Mouse (Mus musculus) midbrain, embryonic 14.5 days (tissue): ENCODE measurements around the gene Erg. TPM values are rescaled to one million over a fixed set of nuclear protein-coding genes. Genes with fewer than 3 reads are reported as not detected.

Experiments used
- ATAC-seq: fragments of 200-750 bp; cut with Nextera tagmentation; 2 replicates; pipeline ENCODE4 v1.8.0; 2017; ENCODE audit warnings: moderate number of reproducible peaks, moderate library complexity; ENCODE audit not compliant: low FRiP score, low TSS enrichment
- DNase-seq: peaks from one replicate; pipeline ENCODE4 v3.0.0-alpha.2; 2015
- H3K27ac ChIP-seq: fragments of 300-500 bp; sonication (generic); replicated peaks from 2 replicates; pipeline ENCODE4 v1.5.1; 2014; ENCODE audit warnings: mild to moderate bottlenecking, low read depth, low read length, moderate library complexity
- H3K27me3 ChIP-seq: fragments of 300-500 bp; sonication (generic); 2 replicates; pipeline ENCODE4 v1.6.1; 2014; ENCODE audit warnings: low read length, control low read depth, mixed read lengths; ENCODE audit not compliant: control insufficient read depth, insufficient read depth
- H3K36me3 ChIP-seq: fragments of 300-500 bp; sonication (generic); 2 replicates; pipeline ENCODE4 v1.6.1; 2014; ENCODE audit warnings: low read length, control low read depth; ENCODE audit not compliant: control insufficient read depth, insufficient read depth
- H3K4me1 ChIP-seq: fragments of 300-500 bp; sonication (generic); 2 replicates; pipeline ENCODE4 v1.6.1; 2014; ENCODE audit warnings: mild to moderate bottlenecking, antibody characterized with exemption, low read length, control low read depth; ENCODE audit not compliant: control insufficient read depth, insufficient read depth
- H3K4me2 ChIP-seq: fragments of 300-500 bp; sonication (generic); 2 replicates; pipeline ENCODE4 v1.6.1; 2014; ENCODE audit warnings: mild to moderate bottlenecking, low read length, moderate library complexity
- H3K4me3 ChIP-seq: fragments of 300-500 bp; sonication (generic); replicated peaks from 2 replicates; pipeline ENCODE4 v1.5.1; 2014; ENCODE audit warnings: low read depth, low read length
- H3K9ac ChIP-seq: fragments of 300-500 bp; sonication (generic); replicated peaks from 2 replicates; pipeline ENCODE4 v1.6.1; 2014; ENCODE audit warnings: mild to moderate bottlenecking, low read length, moderate library complexity
- H3K9me3 ChIP-seq: fragments of 300-500 bp; sonication (generic); 2 replicates; pipeline ENCODE4 v1.6.1; 2016; ENCODE audit warnings: low read length, control low read depth, mixed read lengths; ENCODE audit not compliant: control insufficient read depth
- WGBS: fragments of 180-500 bp; shearing (Covaris S2); extraction: QIAGEN DNeasy Blood & Tissue Kit; methylation state at CpG from one replicate; pipeline ENCODE4 v1.1.7; 2014; 5-methylcytosine and 5-hydroxymethylcytosine counted together
- polyA plus RNA-seq: library from polyadenylated mRNA; unstranded; fragments of >200 nt; fragmentation: Nextera tagmentation; extraction: Ambion mirVana; gene quantifications from 2 replicates; pipeline ENCODE4 v1.2.1, GENCODE M21; 2014

The Erg gene
- polyA plus RNA-seq, 1 experiment from 2014 or later, result 1.3 TPM

DNA sequence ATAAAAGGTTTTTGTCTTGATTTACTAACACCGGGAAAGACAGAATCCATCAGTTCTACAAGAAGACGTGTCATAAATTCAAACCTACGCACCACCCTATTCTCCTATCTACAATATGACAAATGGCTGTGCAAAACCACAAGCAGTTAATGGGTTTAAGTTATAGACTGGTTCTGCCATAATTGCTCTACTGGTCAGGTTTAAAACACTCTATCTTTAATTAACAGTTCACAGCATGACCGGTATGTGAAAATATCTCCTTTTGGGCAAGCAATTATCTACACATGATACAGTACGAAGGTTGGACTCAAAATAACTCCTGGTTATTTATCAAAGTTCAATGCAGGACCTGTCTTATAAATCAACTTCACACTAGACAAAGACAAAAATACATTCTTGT, 107.8 kb downstream of the Erg start:
- DNase-seq, result no peak
- no peak overlapping the region for H3K4me3 ChIP-seq
- no peaks in the 10 kb centered on the region for H3K36me3 ChIP-seq
- no peak overlapping the region for H3K9ac ChIP-seq
- no peaks in the 10 kb centered on the region for H3K4me1 ChIP-seq
- no peaks in the 10 kb centered on the region for H3K27me3 ChIP-seq
- ATAC-seq, result no peak
- no peak overlapping the region for H3K4me2 ChIP-seq
- WGBS, result 88% methylated on average over 5 of the region's 5 CpGs
- H3K27ac ChIP-seq, result no peak overlapping the region
- H3K9me3 ChIP-seq, result no peaks in the 10 kb centered on the region

DNA sequence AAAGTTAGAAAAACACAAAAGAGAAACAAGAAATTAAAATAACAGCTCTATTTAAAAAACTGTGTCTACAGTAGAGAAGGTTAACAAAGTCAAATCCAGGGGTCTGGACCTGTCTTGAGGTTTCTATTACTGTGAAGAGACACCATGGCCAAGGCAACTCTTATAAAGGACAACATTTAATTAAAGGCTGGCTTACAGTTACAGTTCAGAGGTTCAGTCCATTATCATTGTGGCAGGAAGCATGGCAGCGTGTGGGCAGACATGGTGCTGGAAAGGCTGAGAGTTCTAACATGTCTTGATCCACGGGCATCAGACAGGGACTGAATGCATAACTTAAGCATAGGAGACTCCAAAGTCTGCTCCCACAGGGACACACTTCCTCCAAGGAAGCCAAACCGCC, 111.4 kb downstream of the Erg start:
- ATAC-seq (no peak), DNase-seq (no peak)
- no peak overlapping the region for H3K27ac ChIP-seq
- no peaks in the 10 kb centered on the region for H3K9me3 ChIP-seq
- H3K27me3 ChIP-seq, result no peaks in the 10 kb centered on the region
- no peaks in the 10 kb centered on the region for H3K4me1 ChIP-seq
- no peak overlapping the region for H3K4me2 ChIP-seq
- no peak overlapping the region for H3K4me3 ChIP-seq
- no peak overlapping the region for H3K9ac ChIP-seq
- no peaks in the 10 kb centered on the region for H3K36me3 ChIP-seq
- WGBS, result 89% methylated on average over 3 of the region's 3 CpGs

DNA sequence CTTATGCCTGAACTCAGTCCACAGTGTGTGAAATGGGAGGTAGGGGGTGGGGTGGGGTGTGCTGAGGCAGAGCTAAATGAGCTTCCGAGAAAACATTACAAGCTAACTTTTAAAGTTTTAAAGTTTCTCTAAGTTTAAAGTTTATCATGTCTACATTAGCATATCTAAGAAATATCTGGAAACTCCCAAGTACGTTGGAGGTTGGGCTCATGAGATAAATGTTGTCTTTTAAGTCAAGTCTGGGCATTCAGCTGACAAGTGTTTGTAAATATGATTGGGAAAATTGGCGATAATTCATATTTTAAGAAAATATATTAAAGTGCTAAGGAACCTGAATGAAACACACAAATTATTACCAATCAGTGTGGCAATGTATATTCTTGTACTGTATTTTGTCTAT, 112.4 kb downstream of the Erg start:
- no peak for ATAC-seq
- Histone ChIP-seq H3K36me3 (no peaks in the 10 kb centered on the region), H3K4me3 (no peak overlapping the region), H3K4me2 (no peak overlapping the region), H3K9me3 (no peaks in the 10 kb centered on the region), H3K9ac (no peak overlapping the region), H3K4me1 (no peaks in the 10 kb centered on the region), H3K27ac (no peak overlapping the region), H3K27me3 (no peaks in the 10 kb centered on the region)
- WGBS, result 92% methylated on average over 3 of the region's 3 CpGs
- no peak for DNase-seq

DNA sequence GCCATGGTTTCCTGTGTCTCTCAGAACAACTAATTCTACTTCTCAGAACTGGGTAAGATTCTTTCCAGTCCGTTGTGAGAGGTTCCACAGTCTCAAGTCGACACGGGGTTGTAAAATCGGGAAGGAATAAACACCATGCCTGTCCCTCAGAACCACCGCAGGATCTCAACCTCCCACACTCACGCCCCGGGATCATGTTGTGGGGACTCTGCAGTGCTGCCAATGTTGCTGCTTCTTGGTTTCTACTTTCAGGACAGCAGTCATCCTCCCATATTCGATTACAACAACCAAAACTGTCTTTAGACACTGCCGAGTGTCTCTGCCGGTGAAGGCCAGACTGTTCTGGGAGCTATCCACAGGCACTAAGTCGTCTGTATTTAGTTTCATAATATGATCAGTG, 113.6 kb downstream of the Erg start:
- no peak overlapping the region for H3K4me3 ChIP-seq
- WGBS, result 91% methylated on average over 11 of the region's 11 CpGs
- no peaks in the 10 kb centered on the region for H3K27me3 ChIP-seq
- H3K27ac ChIP-seq, result no peak overlapping the region
- H3K4me1 ChIP-seq, result no peaks in the 10 kb centered on the region
- H3K9ac ChIP-seq, result no peak overlapping the region
- no peaks in the 10 kb centered on the region for H3K36me3 ChIP-seq
- no peak overlapping the region for H3K4me2 ChIP-seq
- DNase-seq (no peak), ATAC-seq (no peak)
- H3K9me3 ChIP-seq, result no peaks in the 10 kb centered on the region

DNA sequence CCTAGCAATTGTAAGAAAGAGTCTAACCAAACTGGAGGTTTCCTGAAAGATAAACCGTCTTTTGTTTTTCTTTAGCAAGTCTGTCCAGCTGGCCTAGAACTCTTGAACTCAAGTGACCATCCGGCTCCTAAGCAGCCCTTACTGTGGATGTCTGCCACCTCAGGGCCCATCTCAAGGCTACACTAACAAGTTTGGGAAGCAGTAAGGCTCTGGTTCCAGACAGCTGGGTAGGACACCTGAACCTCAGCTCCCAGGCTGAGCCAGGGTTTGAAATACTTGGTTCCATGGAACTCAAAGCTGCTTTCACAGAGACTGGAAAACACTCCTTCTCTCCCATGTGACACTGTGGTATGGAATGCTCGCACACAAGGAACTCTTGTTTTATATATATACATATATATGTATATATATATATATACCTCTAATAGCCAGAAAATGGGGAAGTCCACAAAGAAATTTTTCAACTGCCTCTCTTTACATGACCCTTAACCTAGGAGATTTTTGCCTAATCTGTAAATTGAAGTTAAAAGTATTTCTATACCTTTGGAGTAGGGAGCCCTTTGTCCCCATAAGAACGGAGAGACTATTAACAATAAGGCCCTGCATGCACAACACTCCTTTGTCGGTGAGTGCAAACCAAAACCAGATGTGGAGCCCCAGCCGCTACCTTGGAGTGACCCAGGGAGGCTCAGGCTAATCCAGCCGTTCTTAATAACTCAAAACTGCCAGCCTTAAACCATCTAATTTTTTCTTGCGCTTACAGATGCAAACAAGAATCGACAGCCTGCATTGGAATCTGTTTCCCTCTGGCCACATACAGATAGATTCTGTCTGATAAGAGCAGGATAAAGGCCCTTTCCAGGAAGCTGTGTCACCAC, 116.9 kb downstream of the Erg start:
- DNase-seq (no peak), ATAC-seq (no peak)
- H3K4me1 ChIP-seq, result no peaks in the 10 kb centered on the region
- WGBS, result 77% methylated on average over 9 of the region's 9 CpGs
- no peaks in the 10 kb centered on the region for H3K9me3 ChIP-seq
- no peak overlapping the region for H3K9ac ChIP-seq
- no peak overlapping the region for H3K4me2 ChIP-seq
- H3K27ac ChIP-seq, result no peak overlapping the region
- no peaks in the 10 kb centered on the region for H3K27me3 ChIP-seq
- H3K4me3 ChIP-seq, result no peak overlapping the region
- H3K36me3 ChIP-seq, result no peaks in the 10 kb centered on the region

DNA sequence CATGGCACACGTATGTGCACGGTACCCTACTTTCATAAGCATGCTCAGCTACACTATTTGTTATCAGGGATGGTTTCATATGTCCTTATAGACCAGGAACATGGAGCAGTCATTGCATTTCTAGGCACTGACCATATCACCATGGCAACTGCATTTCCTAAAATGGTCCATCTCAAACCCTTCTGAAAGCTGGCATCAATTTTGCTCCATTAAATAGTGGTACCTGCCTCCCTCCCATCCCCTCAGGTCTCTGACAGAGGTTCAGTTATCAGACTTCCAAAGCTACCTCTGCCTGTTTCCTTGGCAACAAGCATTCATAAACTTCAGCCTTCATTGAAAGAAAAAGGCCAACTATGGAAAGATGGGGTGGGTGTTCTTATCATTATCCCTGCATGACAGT, 118.5 kb downstream of the Erg start:
- H3K4me3 ChIP-seq, result no peak overlapping the region
- no peak overlapping the region for H3K4me2 ChIP-seq
- 97% methylated on average over 2 of the region's 2 CpGs for WGBS
- H3K27me3 ChIP-seq, result no peaks in the 10 kb centered on the region
- H3K27ac ChIP-seq, result no peak overlapping the region
- DNase-seq (peak; percentile 43), ATAC-seq (no peak)
- H3K9me3 ChIP-seq, result no peaks in the 10 kb centered on the region
- no peak overlapping the region for H3K9ac ChIP-seq
- H3K36me3 ChIP-seq, result no peaks in the 10 kb centered on the region
- H3K4me1 ChIP-seq, result no peaks in the 10 kb centered on the region

DNA sequence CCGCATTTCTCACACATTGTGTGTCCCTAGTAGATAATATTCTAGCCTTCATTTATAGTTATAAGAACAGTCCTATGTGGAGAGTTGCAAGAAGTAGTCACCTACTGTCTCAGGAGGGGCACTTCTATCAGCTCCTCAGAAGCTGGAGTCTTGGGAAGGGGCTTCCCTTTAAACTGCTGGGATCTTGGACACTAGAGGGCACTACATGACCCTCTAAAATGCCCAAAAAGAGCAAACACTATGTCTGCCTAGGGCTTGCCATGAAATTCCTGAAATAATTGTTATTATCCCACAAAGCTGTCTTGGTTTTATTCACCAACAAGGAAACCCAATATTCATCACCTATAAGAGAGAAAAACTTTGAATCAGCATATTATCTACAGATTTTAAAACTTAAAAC, 119.8 kb downstream of the Erg start:
- ATAC-seq, result no peak
- Histone ChIP-seq H3K9ac (no peak overlapping the region), H3K4me2 (no peak overlapping the region), H3K4me1 (no peaks in the 10 kb centered on the region), H3K9me3 (no peaks in the 10 kb centered on the region), H3K36me3 (no peaks in the 10 kb centered on the region), H3K27ac (no peak overlapping the region), H3K4me3 (no peak overlapping the region), H3K27me3 (no peaks in the 10 kb centered on the region)
- 98% methylated on average over 1 of the region's 1 CpGs for WGBS
- peak; percentile 87 for DNase-seq

DNA sequence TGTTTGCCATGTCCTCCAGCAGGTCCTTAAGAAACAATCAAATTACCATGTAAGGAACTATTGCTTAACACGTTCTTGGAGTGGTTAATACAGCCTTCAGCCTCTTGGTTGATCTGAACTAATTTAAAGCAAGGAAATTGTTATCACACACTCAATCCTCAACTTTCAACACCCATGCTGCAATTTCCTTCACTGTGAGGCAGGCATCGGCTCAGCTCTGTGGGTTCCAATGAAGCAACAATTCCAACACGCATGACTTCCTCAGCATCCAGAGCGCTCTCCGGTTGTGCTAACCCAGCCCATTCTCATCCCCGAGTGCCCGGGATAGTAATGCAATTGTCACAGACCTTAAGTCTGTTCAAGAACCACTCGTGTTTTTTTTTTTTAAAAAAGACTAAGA, 121.8 kb downstream of the Erg start:
- ATAC-seq (no peak), DNase-seq (no peak)
- Histone ChIP-seq H3K27ac (no peak overlapping the region), H3K4me3 (no peak overlapping the region), H3K4me2 (no peak overlapping the region), H3K27me3 (no peaks in the 10 kb centered on the region), H3K4me1 (no peaks in the 10 kb centered on the region), H3K9ac (no peak overlapping the region), H3K36me3 (no peaks in the 10 kb centered on the region), H3K9me3 (no peaks in the 10 kb centered on the region)
- 62% methylated on average over 8 of the region's 8 CpGs for WGBS

DNA sequence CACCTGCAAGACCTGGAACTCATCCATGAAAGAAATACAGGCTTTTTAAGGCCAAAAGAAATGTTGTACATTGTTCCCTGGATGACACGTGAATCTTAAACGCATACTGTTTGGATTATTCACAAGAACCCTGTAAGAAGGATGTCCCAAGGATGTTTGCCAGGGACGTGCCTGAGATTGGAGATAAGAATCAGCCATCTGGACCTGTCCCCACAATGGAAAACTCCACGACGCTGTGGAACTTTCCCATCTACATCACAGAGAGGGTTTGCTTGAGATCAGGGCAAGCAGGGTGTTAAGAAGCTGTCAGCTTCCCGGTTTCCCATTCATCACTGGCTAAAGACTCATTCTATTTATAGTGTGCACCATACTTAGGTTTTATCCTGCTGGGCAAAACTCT, 122.6 kb downstream of the Erg start:
- WGBS, result 61% methylated on average over 6 of the region's 6 CpGs
- Histone ChIP-seq H3K9me3 (no peaks in the 10 kb centered on the region), H3K27ac (no peak overlapping the region), H3K9ac (no peak overlapping the region), H3K4me3 (no peak overlapping the region), H3K36me3 (no peaks in the 10 kb centered on the region), H3K4me2 (no peak overlapping the region), H3K27me3 (no peaks in the 10 kb centered on the region), H3K4me1 (no peaks in the 10 kb centered on the region)
- ATAC-seq, result no peak
- DNase-seq, result no peak
